Mouse (Mus musculus) left cerebral cortex, postnatal 10 days (tissue): ENCODE data around the gene Panx3. TPM values are rescaled to one million over a fixed set of nuclear protein-coding genes. Genes with fewer than 3 reads are reported as not detected.

Source experiments
- DNase-seq, 2 experiments: peaks; one replicate each; pipeline ENCODE4 v3.0.0; 2021 to 2022; ENCODE audit warnings: low spot score in 2 of 2, mixed read lengths in 1 of 2; ENCODE audit errors: extremely low spot score in 1 of 2
- intact Hi-C: fragments of 180-260 bp; cut with DNase I; formaldehyde crosslinking; loops from one replicate; pipeline ENCODE4 v1.15.1; 2025
- total RNA-seq, 2 experiments: library from RNA; stranded (reverse); gene quantifications; 2 replicates each; pipeline ENCODE4 v1.2.3; 2021

Panx3 gene
- not detected for total RNA-seq

- no peak for DNase-seq
- intact Hi-C loops: no loop called here
Measured at GRCm38 (mm10) chr9:37669115-37669514, at the start of gene Panx3. TSS of gene Panx3 (minus strand) at chr9:37669235.

GRCm38 (mm10) chr9:37716150-37716549, 47.1 kb upstream of the Panx3 start, which contains the start of gene Olfr160:
TSS of gene Olfr160 (minus strand) at chr9:37716250.
- no peak for DNase-seq
- intact Hi-C loops: no loop called here

GRCm38 (mm10) chr9:37689970-37690686, 21.1 kb upstream of the Panx3 start:
- DNase-seq: no peak
- intact Hi-C loops: loop anchor here (2.0 kb wide), 1 partner anchor 243 kb away; no protein-coding TSS in a partner anchor

- DNase-seq: no peak
- intact Hi-C loops: no loop called here
Measured at GRCm38 (mm10) chr9:37687941-37688303, 18.9 kb upstream of the Panx3 start.

GRCm38 (mm10) chr9:37687288-37687940, 18.4 kb upstream of the Panx3 start:
- intact Hi-C loops: no loop called here
- DNase-seq: peak in 1 of 2 experiments; percentile 45

- intact Hi-C loops: no loop called here
- no peak for DNase-seq
Measured at GRCm38 (mm10) chr9:37681123-37681522, 12.1 kb upstream of the Panx3 start.

GRCm38 (mm10) chr9:37675287-37675686, 6.3 kb upstream of the Panx3 start:
- no peak for DNase-seq
- intact Hi-C loops: no loop called here

- intact Hi-C loops: no loop called here
- DNase-seq: no peak
Measured at GRCm38 (mm10) chr9:37670261-37670660, 1.2 kb upstream of the Panx3 start.

GRCm38 (mm10) chr9:37669678-37670077, 643 bp upstream of the Panx3 start:
- DNase-seq: no peak
- intact Hi-C loops: no loop called here

- no peak for DNase-seq
- intact Hi-C loops: no loop called here
Measured at GRCm38 (mm10) chr9:37666045-37666444, 3.0 kb downstream of the Panx3 start.

GRCm38 (mm10) chr9:37664604-37665003, 4.4 kb downstream of the Panx3 start:
- DNase-seq: no peak
- intact Hi-C loops: no loop called here

GRCm38 (mm10) chr9:37663210-37663609, 5.8 kb downstream of the Panx3 start:
- DNase-seq: no peak
- intact Hi-C loops: no loop called here

- no peak for DNase-seq
- intact Hi-C loops: no loop called here
Measured at GRCm38 (mm10) chr9:37659413-37659812, 9.6 kb downstream of the Panx3 start.

- DNase-seq: peak; percentile 65 to 87
- intact Hi-C loops: no loop called here
Measured at GRCm38 (mm10) chr9:37656931-37657481, 12.0 kb downstream of the Panx3 start, which contains the start of gene Tbrg1. TSS of gene Tbrg1 (minus strand) at chr9:37657312.

- intact Hi-C loops: no loop called here
- DNase-seq: no peak
Measured at GRCm38 (mm10) chr9:37656439-37656881, 12.6 kb downstream of the Panx3 start.

- no peak for DNase-seq
- intact Hi-C loops: no loop called here
Measured at GRCm38 (mm10) chr9:37655961-37656360, 13.1 kb downstream of the Panx3 start.

- intact Hi-C loops: no loop called here
- no peak for DNase-seq
Measured at GRCm38 (mm10) chr9:37653836-37654235, 15.2 kb downstream of the Panx3 start.

- intact Hi-C loops: no loop called here
- no peak for DNase-seq
Measured at GRCm38 (mm10) chr9:37650639-37651038, 18.4 kb downstream of the Panx3 start.

- intact Hi-C loops: no loop called here
- DNase-seq: no peak
Measured at GRCm38 (mm10) chr9:37646246-37646645, 22.8 kb downstream of the Panx3 start.

GRCm38 (mm10) chr9:37638721-37639120, 30.3 kb downstream of the Panx3 start:
- intact Hi-C loops: no loop called here
- DNase-seq: no peak
